Mouse (Mus musculus): ENCODE results near the gene Rrp1.

GRCm38 (mm10) chr10:78383567-78383966, 29.3 kb downstream of the Rrp1 start:
- TF ChIP-seq CTCF (IDR thresholded peaks at IDR 0.05; ENCODE audit: low read depth, low read length) = no peak
- TF ChIP-seq EP300 (IDR thresholded peaks at IDR 0.05; ENCODE audit: insufficient read depth, low read depth, low read length) = no peak
- no peak for TF ChIP-seq POLR2A (IDR thresholded peaks at IDR 0.05; ENCODE audit: insufficient read depth, low read length)

Measured in ES-Bruce4 (cell line).